Mouse (Mus musculus): ENCODE results near the gene Eif3k.
A peak's percentile ranks its signal among the peaks of the same experiment; 100 is the strongest.

Gene Eif3k

GRCm38 (mm10) chr7:28936787-28937186, 44.9 kb downstream of the Eif3k start:
- DNase-seq (ENCODE audit: low spot score): no peak

GRCm38 (mm10) chr7:28933825-28934224, 47.8 kb downstream of the Eif3k start:
- no peak for DNase-seq (ENCODE audit: low spot score)

GRCm38 (mm10) chr7:28932421-28933041, 49.1 kb downstream of the Eif3k start:
- no peak for DNase-seq (ENCODE audit: low spot score)

- no peak for DNase-seq (ENCODE audit: low spot score)
Observed at GRCm38 (mm10) chr7:28931695-28932039, 50.0 kb downstream of the Eif3k start.

- no peak for DNase-seq (ENCODE audit: low spot score)
Observed at GRCm38 (mm10) chr7:28931032-28931694, 50.5 kb downstream of the Eif3k start.

- no peak for DNase-seq (ENCODE audit: low spot score)
Observed at GRCm38 (mm10) chr7:28930320-28931031, 51.2 kb downstream of the Eif3k start.

- no peak for DNase-seq (ENCODE audit: low spot score)
Observed at GRCm38 (mm10) chr7:28929381-28929780, 52.3 kb downstream of the Eif3k start.

- DNase-seq (ENCODE audit: low spot score): no peak
Observed at GRCm38 (mm10) chr7:28926172-28926571, 55.5 kb downstream of the Eif3k start.

- peak; percentile 40 for DNase-seq (ENCODE audit: low spot score)
Observed at GRCm38 (mm10) chr7:28925317-28925716, 56.3 kb downstream of the Eif3k start.

- no peak for DNase-seq (ENCODE audit: low spot score)
Observed at GRCm38 (mm10) chr7:28924802-28925201, 56.9 kb downstream of the Eif3k start.

- no peak for DNase-seq (ENCODE audit: low spot score)
Observed at GRCm38 (mm10) chr7:28923865-28924291, 57.8 kb downstream of the Eif3k start.

GRCm38 (mm10) chr7:28922606-28923005, 59.1 kb downstream of the Eif3k start:
- DNase-seq (ENCODE audit: low spot score): no peak

- DNase-seq (ENCODE audit: low spot score): no peak
Observed at GRCm38 (mm10) chr7:28921722-28922465, 59.8 kb downstream of the Eif3k start.

Measured in ovary, postnatal 14 days (tissue).